Mouse (Mus musculus): ENCODE data around the gene Susd4.

- TF ChIP-seq CTCF (IDR thresholded peaks at IDR 0.05; ENCODE audit: extremely low read depth, insufficient read depth, insufficient read length, insufficient replicate concordance) (no peak), POLR2A (IDR thresholded peaks at IDR 0.05; ENCODE audit: low read depth, low read length) (no peak)
These were observed 59.1 kb downstream of the Susd4 start for GRCm38 (mm10) chr1:182822729-182823128.

Data from spleen, adult 2 months (tissue).